Mouse (Mus musculus) lung, embryonic 16.5 days (tissue): ENCODE measurements around the gene Dock3. TPM values are rescaled to one million over a fixed set of nuclear protein-coding genes. Genes with fewer than 3 reads are reported as not detected.
A peak's percentile ranks its signal among the peaks of the same experiment; 100 is the strongest.

Experiments used
- ATAC-seq: fragments of 200-750 bp; cut with Nextera tagmentation; 2 replicates; pipeline ENCODE4 v1.8.0; 2017; ENCODE audit warnings: low read depth, mild to moderate bottlenecking, moderate library complexity
- H3K27ac ChIP-seq: fragments of 300-500 bp; sonication (generic); 2 replicates; pipeline ENCODE4 v1.5.1; 2014; ENCODE audit warnings: mild to moderate bottlenecking, control low read depth, low read length
- H3K27me3 ChIP-seq: fragments of 300-500 bp; sonication (generic); 2 replicates; pipeline ENCODE4 v1.6.1; 2014; ENCODE audit warnings: low read depth, low read length, mixed read lengths; ENCODE audit not compliant: control insufficient read depth, insufficient read depth
- H3K36me3 ChIP-seq: fragments of 300-500 bp; sonication (generic); 2 replicates; pipeline ENCODE4 v1.6.1; 2014; ENCODE audit warnings: low read length; ENCODE audit not compliant: control insufficient read depth, insufficient read depth
- H3K4me1 ChIP-seq: fragments of 300-500 bp; sonication (generic); replicated peaks from 2 replicates; pipeline ENCODE4 v1.6.1; 2014; ENCODE audit warnings: low read length, mixed read lengths; ENCODE audit not compliant: control insufficient read depth, insufficient read depth
- H3K4me2 ChIP-seq: fragments of 300-500 bp; sonication (generic); 2 replicates; pipeline ENCODE4 v1.6.1; 2014; ENCODE audit warnings: low read depth, low read length, control low read depth
- H3K4me3 ChIP-seq: fragments of 300-500 bp; sonication (generic); 2 replicates; pipeline ENCODE4 v1.5.1; 2014; ENCODE audit warnings: mild to moderate bottlenecking, low read length, control low read depth
- H3K9ac ChIP-seq: fragments of 300-500 bp; sonication (generic); 2 replicates; pipeline ENCODE4 v1.6.1; 2014; ENCODE audit warnings: low read length, control low read depth
- H3K9me3 ChIP-seq: fragments of 300-500 bp; sonication (generic); 2 replicates; pipeline ENCODE4 v1.6.1; 2016; ENCODE audit warnings: low read length; ENCODE audit not compliant: control insufficient read depth
- WGBS: fragments of 180-500 bp; shearing (Covaris S2); extraction: QIAGEN DNeasy Blood & Tissue Kit; methylation state at CpG from one replicate; pipeline ENCODE4 v1.1.7; 2014; 5-methylcytosine and 5-hydroxymethylcytosine counted together
- polyA plus RNA-seq: library from polyadenylated mRNA; unstranded; fragments of >200 nt; fragmentation: Nextera tagmentation; extraction: Ambion mirVana; gene quantifications from 2 replicates; pipeline ENCODE4 v1.2.1, GENCODE M21; 2015

Dock3 gene
- polyA plus RNA-seq, 1 experiment from 2014 or later, result 0.19 TPM

DNA sequence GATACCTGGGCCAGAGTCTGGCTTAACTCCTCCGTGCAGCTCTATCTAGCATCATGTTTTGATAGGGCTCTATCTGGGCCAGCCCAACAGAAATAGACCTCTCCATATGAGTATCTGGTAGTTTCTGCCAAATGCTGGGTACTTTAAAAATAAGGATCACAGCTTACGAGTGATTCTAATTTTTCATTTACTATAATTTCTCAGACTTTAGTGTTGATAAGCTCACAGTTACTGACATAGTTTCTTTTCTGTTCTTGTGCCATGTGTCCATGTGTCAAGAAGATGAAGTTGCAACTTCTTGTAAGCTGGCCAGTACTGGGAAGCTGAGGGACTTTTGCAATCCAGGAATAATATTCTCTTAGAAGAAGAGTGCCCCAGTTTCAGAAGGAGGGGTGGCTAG is 228.5 kb downstream of the Dock3 start:
- no peak overlapping the region for H3K9ac ChIP-seq
- H3K27ac ChIP-seq, result no peak overlapping the region
- H3K9me3 ChIP-seq, result no peaks in the 10 kb centered on the region
- no peak for ATAC-seq
- no peaks in the 10 kb centered on the region for H3K36me3 ChIP-seq
- no peaks in the 10 kb centered on the region for H3K27me3 ChIP-seq
- no peak overlapping the region for H3K4me2 ChIP-seq
- 76% methylated on average over 2 of the region's 2 CpGs for WGBS
- H3K4me1 ChIP-seq, result no peaks in the 10 kb centered on the region
- H3K4me3 ChIP-seq, result no peak overlapping the region

GRCm38 (mm10) chr9:106970742-106971141 is 261.0 kb downstream of the Dock3 start:
- Histone ChIP-seq H3K27ac (no peak overlapping the region), H3K9ac (no peak overlapping the region), H3K4me1 (no peaks in the 10 kb centered on the region), H3K9me3 (no peaks in the 10 kb centered on the region), H3K4me2 (no peak overlapping the region), H3K4me3 (no peak overlapping the region), H3K27me3 (no peaks in the 10 kb centered on the region), H3K36me3 (no peaks in the 10 kb centered on the region)
- WGBS, result 50% methylated on average over 3 of the region's 3 CpGs
- no peak for ATAC-seq

DNA sequence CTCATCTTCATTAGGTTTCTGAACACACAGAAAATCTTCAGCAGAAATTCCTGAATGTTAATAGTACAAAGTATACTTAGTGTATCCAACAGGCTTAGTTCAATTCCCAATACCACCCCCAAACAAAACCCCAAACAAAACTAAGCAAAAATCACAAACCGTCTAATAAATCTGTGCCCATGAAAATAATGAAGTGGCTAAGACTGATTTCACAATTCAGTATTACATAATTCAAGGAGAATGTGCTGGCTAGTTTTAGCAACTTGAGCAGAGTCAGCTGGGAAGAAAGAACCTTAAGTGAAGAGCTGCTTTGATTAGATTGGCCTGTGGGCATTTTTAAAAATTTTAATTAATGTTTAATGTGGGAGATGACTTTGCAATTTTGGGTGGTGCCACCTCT is 273.3 kb downstream of the Dock3 start:
- peaks cover 3% of the 10 kb centered on the region; the same call in 1 of the 2 replicates for H3K4me1 ChIP-seq
- H3K4me2 ChIP-seq, result no peak overlapping the region
- no peaks in the 10 kb centered on the region for H3K9me3 ChIP-seq
- WGBS, result 46% methylated on average over 1 of the region's 1 CpGs
- no peak overlapping the region for H3K4me3 ChIP-seq
- H3K36me3 ChIP-seq, result no peaks in the 10 kb centered on the region
- H3K9ac ChIP-seq, result no peak overlapping the region
- no peaks in the 10 kb centered on the region for H3K27me3 ChIP-seq
- peak; percentile 68; the same call in 1 of the 2 replicates for ATAC-seq
- no peak overlapping the region for H3K27ac ChIP-seq

DNA sequence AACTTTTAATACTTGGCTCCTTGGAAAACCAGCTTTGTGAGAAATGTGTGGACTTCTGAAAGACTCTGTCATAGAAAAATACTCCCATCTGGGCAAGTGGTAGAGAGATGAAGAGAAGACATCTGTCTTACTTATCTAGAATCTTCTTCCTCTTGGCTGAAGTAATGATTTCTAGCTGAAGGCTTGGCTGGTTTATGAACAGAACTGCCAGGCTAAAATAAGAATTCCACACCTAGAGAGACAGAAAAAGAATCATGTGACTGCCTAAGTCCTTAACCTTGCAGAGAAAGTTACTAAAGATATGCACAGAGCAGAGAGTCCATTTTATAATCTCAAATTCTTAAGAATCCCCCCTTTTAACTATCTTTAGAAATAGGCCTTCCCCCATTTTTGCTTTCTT is 276.2 kb downstream of the Dock3 start:
- H3K4me3 ChIP-seq, result no peak overlapping the region
- H3K4me1 ChIP-seq, result peaks cover 3% of the 10 kb centered on the region; the same call in 1 of the 2 replicates
- H3K4me2 ChIP-seq, result no peak overlapping the region
- H3K27ac ChIP-seq, result no peak overlapping the region
- no peaks in the 10 kb centered on the region for H3K36me3 ChIP-seq
- H3K9me3 ChIP-seq, result no peaks in the 10 kb centered on the region
- no peaks in the 10 kb centered on the region for H3K27me3 ChIP-seq
- no peak overlapping the region for H3K9ac ChIP-seq
- ATAC-seq, result no peak

DNA sequence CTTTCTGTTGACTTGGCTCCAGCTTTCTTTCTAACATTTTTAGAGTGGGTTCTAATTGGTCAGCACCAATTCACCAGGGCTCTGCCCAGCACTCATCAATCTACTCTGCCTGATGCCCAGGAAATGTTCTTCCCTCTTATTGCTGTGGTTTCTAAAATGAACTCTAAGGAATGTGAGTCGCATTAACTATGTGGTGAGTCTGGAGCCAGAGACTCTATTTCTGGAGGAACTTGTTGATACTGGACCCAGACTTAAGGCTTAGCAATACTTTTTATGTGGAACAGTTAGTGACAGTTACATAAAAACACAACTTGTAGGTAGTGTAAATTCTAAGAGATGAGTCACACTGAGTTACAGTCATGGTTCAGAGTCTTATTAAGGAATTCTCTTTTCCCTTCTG is 296.7 kb downstream of the Dock3 start:
- H3K36me3 ChIP-seq, result no peaks in the 10 kb centered on the region
- H3K27me3 ChIP-seq, result no peaks in the 10 kb centered on the region
- whole genome bisulfite sequencing, result 75% methylated on average over 1 of the region's 1 CpGs
- no peaks in the 10 kb centered on the region for H3K4me1 ChIP-seq
- H3K4me2 ChIP-seq, result no peak overlapping the region
- H3K9ac ChIP-seq, result no peak overlapping the region
- no peaks in the 10 kb centered on the region for H3K9me3 ChIP-seq
- no peak for ATAC-seq
- no peak overlapping the region for H3K4me3 ChIP-seq
- no peak overlapping the region for H3K27ac ChIP-seq

GRCm38 (mm10) chr9:106914878-106915277 is 316.8 kb downstream of the Dock3 start:
- Histone ChIP-seq H3K4me2 (no peak overlapping the region), H3K9me3 (no peaks in the 10 kb centered on the region), H3K27me3 (no peaks in the 10 kb centered on the region), H3K9ac (no peak overlapping the region), H3K4me1 (no peaks in the 10 kb centered on the region), H3K4me3 (no peak overlapping the region), H3K27ac (no peak overlapping the region), H3K36me3 (no peaks in the 10 kb centered on the region)
- WGBS, result 81% methylated on average over 6 of the region's 6 CpGs
- ATAC-seq, result no peak

DNA sequence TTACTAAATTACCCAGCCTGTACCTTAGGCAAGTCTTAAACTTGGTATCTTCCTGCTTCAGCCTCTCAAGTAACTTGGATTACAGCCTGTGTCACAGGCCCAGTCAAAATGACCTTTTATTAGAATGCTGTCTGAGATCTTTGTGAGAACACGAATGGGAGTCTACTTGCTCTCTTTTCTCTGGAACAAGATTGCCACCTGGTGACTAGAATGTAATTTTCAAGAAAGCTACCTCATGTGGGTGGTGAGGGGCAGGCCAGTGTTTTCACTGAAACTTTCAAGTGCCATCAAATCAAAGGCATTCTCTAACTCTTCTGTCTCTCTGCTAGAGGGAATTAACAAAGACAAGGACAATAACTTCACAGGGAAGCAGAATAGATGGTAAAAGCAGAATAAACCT is 317.9 kb downstream of the Dock3 start:
- H3K4me1 ChIP-seq, result peaks cover 3% of the 10 kb centered on the region; the same call in 1 of the 2 replicates
- H3K9ac ChIP-seq, result no peak overlapping the region
- no peaks in the 10 kb centered on the region for H3K36me3 ChIP-seq
- no peaks in the 10 kb centered on the region for H3K9me3 ChIP-seq
- WGBS, result 5% methylated on average over 1 of the region's 1 CpGs
- H3K27ac ChIP-seq, result no peak overlapping the region
- H3K27me3 ChIP-seq, result no peaks in the 10 kb centered on the region
- ATAC-seq, result no peak
- H3K4me3 ChIP-seq, result no peak overlapping the region
- no peak overlapping the region for H3K4me2 ChIP-seq

DNA sequence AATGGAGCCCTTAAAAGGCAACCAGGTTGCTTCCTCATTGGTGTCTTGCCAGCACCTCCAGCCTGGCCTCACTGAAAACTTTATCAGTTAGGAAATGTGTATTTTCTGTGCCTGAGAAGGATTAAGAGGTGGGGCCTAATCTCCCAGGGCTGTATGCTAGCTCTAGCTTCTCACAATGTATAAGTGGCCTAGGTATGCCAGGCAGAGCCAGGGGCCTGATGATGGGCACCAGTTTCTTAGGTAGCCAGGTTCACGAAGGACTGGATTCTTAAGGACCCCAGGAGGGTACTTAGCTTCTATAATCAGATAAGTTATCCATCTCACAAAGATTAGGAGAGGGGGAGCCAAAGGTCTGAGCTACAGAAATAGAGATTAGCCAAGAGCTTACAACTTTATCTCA is 320.1 kb downstream of the Dock3 start:
- Histone ChIP-seq H3K27me3 (no peaks in the 10 kb centered on the region), H3K9me3 (no peaks in the 10 kb centered on the region), H3K9ac (no peak overlapping the region), H3K4me3 (no peak overlapping the region), H3K36me3 (no peaks in the 10 kb centered on the region), H3K27ac (no peak overlapping the region), H3K4me1 (peaks cover 5% of the 10 kb centered on the region; the same call in 1 of the 2 replicates), H3K4me2 (no peak overlapping the region)
- ATAC-seq, result peak; percentile 88
- WGBS, result 48% methylated on average over 1 of the region's 1 CpGs

GRCm38 (mm10) chr9:106908715-106909114 is 323.0 kb downstream of the Dock3 start:
- ATAC-seq, result peak; percentile 38; the same call in 1 of the 2 replicates
- Histone ChIP-seq H3K4me3 (no peak overlapping the region), H3K27ac (no peak overlapping the region), H3K4me2 (no peak overlapping the region), H3K9me3 (no peaks in the 10 kb centered on the region), H3K9ac (no peak overlapping the region), H3K27me3 (no peaks in the 10 kb centered on the region), H3K36me3 (no peaks in the 10 kb centered on the region), H3K4me1 (peaks cover 5% of the 10 kb centered on the region; the same call in 1 of the 2 replicates)
- WGBS, result 30% methylated on average over 5 of the region's 5 CpGs

- Histone ChIP-seq H3K9ac (no peak overlapping the region), H3K27me3 (no peaks in the 10 kb centered on the region), H3K4me2 (no peak overlapping the region), H3K4me3 (no peak overlapping the region), H3K27ac (no peak overlapping the region), H3K36me3 (no peaks in the 10 kb centered on the region), H3K4me1 (peaks cover 5% of the 10 kb centered on the region; the same call in 1 of the 2 replicates), H3K9me3 (no peaks in the 10 kb centered on the region)
- ATAC-seq, result no peak
- 69% methylated on average over 3 of the region's 3 CpGs for WGBS
Observed at GRCm38 (mm10) chr9:106908174-106908573, 323.5 kb downstream of the Dock3 start.
